Mouse (Mus musculus) cerebellum, adult 18-20 months (tissue): ENCODE data around the gene Fa2h.
A peak's percentile ranks its signal among the peaks of the same experiment; 100 is the strongest.

Experiments used
- DNase-seq, 2 experiments: peaks; one replicate each; pipeline ENCODE4 v3.0.0; 2021

Gene Fa2h

GRCm38 (mm10) chr8:111393391-111394363, at the start of gene Fa2h:
TSS of gene Fa2h (minus strand) at chr8:111393824.
- DNase-seq: peak; percentile 88 to 90

DNA sequence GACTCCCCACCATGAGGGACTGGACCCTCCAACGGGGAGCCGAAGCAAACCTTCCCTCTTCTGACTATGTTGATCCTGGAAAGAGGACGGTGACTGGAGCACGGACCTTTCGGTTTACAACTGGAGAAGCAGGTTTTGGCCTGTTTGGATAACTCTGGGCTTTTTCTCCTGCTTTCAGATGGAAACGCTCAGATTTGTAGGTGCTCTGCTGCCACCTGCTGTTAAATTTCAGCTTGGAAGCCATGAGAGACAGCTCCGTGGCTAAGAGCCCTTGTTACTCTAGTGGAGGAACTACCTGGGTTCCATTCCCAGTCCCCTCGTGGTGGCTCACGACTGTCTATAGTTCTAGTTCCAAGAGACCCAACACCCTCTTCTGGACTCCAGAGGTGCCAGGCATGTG, 45.6 kb upstream of the Fa2h start:
- peak; percentile 83 to 85 for DNase-seq

DNA sequence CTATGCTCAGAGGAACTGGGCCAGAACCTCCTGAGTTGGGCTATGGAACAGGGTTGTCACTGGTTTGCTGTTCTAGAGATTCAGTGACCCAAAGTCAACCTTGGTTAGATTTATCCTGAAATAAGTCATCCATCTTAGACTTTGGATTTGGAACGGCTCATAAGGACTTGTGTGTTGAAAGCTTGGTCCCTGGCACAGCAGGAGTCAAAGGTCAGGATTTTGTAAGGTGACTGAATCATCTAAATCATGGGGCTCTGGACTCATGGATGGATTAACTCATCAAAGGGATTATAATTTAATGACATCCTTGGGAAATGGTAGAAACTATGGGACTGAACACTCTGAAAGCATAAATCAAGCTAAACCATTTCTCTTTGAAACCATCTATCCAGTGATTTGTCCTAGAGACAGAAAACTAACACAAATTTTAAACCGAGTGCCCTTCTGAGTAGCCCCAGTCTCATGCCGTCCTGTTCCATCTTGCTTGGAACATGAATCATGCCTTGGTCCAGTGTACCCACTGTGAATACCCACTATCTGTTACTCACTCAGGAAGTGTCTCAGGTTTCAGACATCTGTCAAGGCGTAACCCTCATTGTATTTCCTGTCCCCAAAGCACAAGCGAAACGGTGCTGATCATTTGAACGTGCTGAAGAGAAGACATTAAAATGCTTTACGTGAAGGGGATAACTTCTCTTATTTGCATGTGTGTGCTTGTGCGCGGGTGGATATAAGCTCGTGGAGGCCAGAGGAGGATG, 41.6 kb upstream of the Fa2h start:
- DNase-seq: no peak

- DNase-seq: peak; percentile 81 to 84
Observed at GRCm38 (mm10) chr8:111424646-111425045, 31.0 kb upstream of the Fa2h start.

DNA sequence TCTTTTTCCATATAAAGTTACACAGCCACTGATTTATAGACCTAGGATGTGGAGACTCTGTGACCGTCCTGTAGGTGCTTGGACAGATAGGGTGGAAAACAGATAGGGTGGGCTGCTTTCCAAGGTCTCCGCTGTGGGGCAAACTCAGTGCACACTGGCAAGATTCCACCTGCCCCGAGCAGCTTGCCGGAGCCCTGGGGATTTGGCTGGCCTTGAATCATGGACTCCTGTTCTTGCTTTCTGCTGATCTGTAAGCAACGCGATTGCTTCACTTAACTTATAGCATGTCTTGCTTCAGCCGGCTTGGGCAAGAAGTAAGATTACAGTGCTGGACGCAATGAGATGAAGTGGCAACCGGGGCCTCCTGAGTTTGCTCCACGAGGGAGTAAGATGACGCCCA, 30.6 kb upstream of the Fa2h start:
- peak; percentile 77 to 84 for DNase-seq

GRCm38 (mm10) chr8:111422614-111423013, 29.0 kb upstream of the Fa2h start:
- no peak for DNase-seq

- DNase-seq: no peak
Observed at GRCm38 (mm10) chr8:111419171-111419570, 25.5 kb upstream of the Fa2h start.

DNA sequence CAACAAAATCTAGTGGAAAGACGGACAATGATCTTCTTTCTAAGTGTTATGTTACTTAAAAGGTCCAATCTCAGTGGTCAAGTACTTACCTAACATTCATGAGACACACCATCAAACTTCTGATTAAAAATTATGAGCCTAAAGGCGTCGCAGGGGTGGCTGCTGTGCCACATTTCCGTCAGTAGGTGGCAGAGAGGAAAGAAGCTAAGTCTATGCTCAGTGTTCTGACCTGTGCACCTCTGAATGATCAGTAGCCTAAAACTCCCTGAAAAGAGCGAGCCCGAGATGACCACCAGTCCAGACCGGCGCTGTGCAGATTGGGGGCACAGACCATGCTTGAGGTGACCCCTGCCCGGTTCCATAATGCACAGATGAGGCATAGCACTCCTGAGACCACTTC, 25.0 kb upstream of the Fa2h start:
- DNase-seq: peak; percentile 57 to 60

- DNase-seq: no peak
Observed at GRCm38 (mm10) chr8:111417222-111417621, 23.6 kb upstream of the Fa2h start.

- DNase-seq: no peak
Observed at GRCm38 (mm10) chr8:111403391-111403790, 9.8 kb upstream of the Fa2h start.

GRCm38 (mm10) chr8:111391268-111391667, 2.4 kb downstream of the Fa2h start:
- no peak for DNase-seq

- DNase-seq: no peak
Observed at GRCm38 (mm10) chr8:111390837-111391236, 2.8 kb downstream of the Fa2h start.

GRCm38 (mm10) chr8:111389581-111389980, 4.0 kb downstream of the Fa2h start:
- no peak for DNase-seq

- no peak for DNase-seq
Observed at GRCm38 (mm10) chr8:111385915-111386314, 7.7 kb downstream of the Fa2h start.

DNA sequence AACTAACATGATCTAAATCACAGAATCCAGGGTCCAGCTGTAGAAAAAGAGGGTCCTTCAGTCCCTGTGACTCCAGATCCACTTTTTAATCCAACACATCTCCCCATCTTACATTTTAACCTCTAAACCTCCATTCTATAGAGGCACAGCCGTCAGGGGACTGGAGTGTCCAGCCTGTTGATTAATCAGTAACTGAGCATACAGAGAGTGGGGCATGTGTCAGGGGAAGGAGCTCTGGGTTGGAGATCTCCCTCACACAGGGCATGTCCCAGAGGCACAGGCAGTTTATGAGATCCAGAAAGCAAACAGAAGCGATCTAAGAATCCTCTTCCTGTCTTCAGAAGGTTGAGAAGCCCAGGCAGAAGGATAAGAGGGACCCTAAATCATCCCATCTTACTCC, 9.0 kb downstream of the Fa2h start:
- DNase-seq: no peak

GRCm38 (mm10) chr8:111375192-111375591, 18.4 kb downstream of the Fa2h start:
- no peak for DNase-seq

- DNase-seq: no peak
Observed at GRCm38 (mm10) chr8:111369711-111370110, 23.9 kb downstream of the Fa2h start.

- DNase-seq: no peak
Observed at GRCm38 (mm10) chr8:111367350-111367749, 26.3 kb downstream of the Fa2h start.

DNA sequence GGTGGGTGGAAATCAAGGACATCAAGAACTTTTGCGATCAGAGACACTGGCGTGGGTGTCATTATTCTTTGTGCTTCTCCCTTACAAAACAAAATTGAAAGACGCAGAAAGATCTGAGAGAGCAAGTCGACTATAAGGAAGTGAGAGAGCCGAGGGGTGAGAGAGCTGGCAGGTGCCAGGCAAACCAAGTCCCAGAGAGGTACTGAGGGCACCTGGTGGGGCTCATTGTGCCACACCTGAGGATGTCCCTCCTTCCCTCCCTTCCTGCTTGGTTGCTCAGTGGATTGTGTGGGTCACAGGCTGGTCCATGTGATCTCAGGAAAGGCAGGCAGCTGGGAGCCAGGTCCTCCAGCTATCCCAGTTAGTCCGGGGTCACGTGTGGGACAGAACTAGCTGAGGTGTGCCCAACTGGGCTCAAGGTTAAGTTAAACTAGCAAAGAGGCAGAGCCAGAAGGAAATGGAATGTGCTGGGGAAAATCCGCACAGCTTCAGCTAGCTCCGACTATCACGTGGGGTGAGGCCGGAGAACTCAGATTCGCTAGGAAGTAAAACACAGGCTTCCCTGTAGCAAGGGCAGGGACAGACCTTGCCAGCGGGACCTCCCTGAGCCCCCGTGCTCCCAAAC, 26.9 kb downstream of the Fa2h start:
- DNase-seq: no peak

GRCm38 (mm10) chr8:111363489-111363888, 30.1 kb downstream of the Fa2h start:
- no peak for DNase-seq

DNA sequence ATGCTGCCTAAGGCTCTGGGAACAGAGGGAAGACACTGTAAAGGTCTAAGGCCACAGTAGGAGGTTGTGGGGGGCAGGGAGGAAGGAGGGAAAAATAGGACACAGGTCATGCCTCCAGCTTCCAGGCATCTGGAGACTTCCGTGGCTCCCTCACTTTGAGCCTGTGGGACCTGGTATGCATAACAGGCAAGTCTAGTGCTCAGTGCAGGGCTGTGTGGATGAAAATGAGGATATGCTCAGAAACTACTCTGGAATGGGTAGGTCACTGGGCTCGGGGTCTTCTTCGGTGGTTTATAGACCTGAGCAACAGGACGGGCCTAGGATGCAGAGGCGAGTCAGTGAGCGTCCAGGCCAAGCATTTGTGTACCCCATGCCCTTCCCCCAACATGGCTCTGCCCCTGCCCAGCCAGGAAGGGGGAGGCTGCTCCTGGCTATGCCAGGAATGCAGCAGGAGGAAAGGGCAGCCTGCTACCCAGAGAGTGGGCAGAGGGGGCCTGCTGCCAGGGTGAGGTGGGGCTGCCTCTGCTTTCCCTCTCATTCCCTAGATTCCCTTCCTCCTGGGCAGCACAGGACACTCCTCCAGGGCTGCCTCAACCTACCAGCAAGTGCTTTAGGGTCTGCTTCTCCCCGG, 32.9 kb downstream of the Fa2h start:
- DNase-seq: no peak

DNA sequence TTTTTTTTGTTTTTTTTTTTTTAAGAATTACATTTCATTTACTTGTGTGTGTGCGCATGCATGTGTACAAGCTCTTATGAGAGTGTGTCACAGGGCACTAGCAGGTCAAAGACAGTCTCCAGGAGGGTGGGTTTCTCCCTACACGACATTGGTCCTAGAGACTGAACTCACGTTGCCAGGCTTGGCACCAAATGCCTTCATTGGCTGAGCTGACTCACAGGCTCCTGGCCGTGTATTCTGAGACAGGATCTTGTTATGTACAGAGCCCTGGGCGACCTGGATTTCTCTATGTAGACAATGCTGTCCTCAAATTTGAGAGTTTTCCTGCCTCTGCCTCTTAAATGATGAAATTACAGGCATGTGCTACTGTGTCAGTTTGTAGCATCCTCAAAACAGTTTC, 33.7 kb downstream of the Fa2h start:
- DNase-seq: peak in 1 of 2 experiments; percentile 26

DNA sequence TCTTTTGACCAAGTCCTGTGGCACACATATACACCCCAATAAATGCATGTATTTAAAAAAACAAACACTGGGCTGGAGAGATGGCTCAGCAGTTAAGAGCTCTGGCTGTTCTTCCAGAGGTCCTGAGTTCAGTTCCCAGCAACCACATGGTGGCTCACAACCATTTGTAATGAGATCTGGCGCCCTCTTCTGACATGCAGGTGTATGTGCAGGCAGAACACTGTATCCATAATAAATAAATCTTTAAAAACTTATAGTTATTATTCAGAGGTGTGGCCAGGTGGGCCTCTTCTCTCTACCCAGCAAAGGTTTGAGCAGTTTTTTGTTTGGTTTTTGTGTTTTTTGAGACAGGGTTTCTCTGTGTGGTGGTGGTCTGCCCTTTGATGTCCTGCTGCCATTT, 34.7 kb downstream of the Fa2h start:
- no peak for DNase-seq
